Mouse (Mus musculus) hindbrain, postnatal 0 days (tissue): ENCODE measurements at regions not wholly inside any gene's neighbourhood (a gene's known extent, or its start where the extent isn't known, plus 50 kb on each side); places are given as distances from the start of the nearest gene placed in this dataset.

Source experiments
- ATAC-seq: fragments of 200-750 bp; cut with Nextera tagmentation; 2 replicates; pipeline ENCODE4 v1.8.0; 2017; ENCODE audit warnings: mild to moderate bottlenecking, moderate TSS enrichment, moderate library complexity
- DNase-seq: peaks from one replicate; pipeline ENCODE4 v3.0.0-alpha.2; 2015; ENCODE audit warnings: low spot score
- H3K27ac ChIP-seq: fragments of 300-500 bp; sonication (generic); 2 replicates; pipeline ENCODE4 v1.5.1; 2014; ENCODE audit warnings: mild to moderate bottlenecking
- H3K27me3 ChIP-seq: fragments of 300-500 bp; sonication (generic); 2 replicates; pipeline ENCODE4 v1.6.1; 2014; ENCODE audit warnings: low read length, mixed read lengths; ENCODE audit not compliant: insufficient read depth
- H3K36me3 ChIP-seq: fragments of 300-500 bp; sonication (generic); 2 replicates; pipeline ENCODE4 v1.6.1; 2014; ENCODE audit warnings: low read length, mixed read lengths; ENCODE audit not compliant: insufficient read depth
- H3K4me1 ChIP-seq: fragments of 300-500 bp; sonication (generic); 2 replicates; pipeline ENCODE4 v1.6.1; 2014; ENCODE audit warnings: antibody characterized with exemption, low read length, mixed read lengths; ENCODE audit not compliant: insufficient read depth
- H3K4me2 ChIP-seq: fragments of 300-500 bp; sonication (generic); 2 replicates; pipeline ENCODE4 v1.6.1; 2014; ENCODE audit warnings: low read depth, mild to moderate bottlenecking, low read length, moderate library complexity, mixed read lengths
- H3K4me3 ChIP-seq: fragments of 300-500 bp; sonication (generic); 2 replicates; pipeline ENCODE4 v1.5.1; 2014; ENCODE audit warnings: low read length
- H3K9ac ChIP-seq: fragments of 300-500 bp; sonication (generic); replicated peaks from 2 replicates; pipeline ENCODE4 v1.6.1; 2014; ENCODE audit warnings: mild to moderate bottlenecking, low read length, moderate library complexity, mixed read lengths
- H3K9me3 ChIP-seq: fragments of 300-500 bp; sonication (generic); 2 replicates; pipeline ENCODE4 v1.6.1; 2016; ENCODE audit warnings: low read length, mixed read lengths
- CTCF ChIP-seq: IDR thresholded peaks from 2 replicates; pipeline ENCODE4 v1.5.1; 2016; ENCODE audit warnings: antibody characterized with exemption, control low read depth, low read depth
- WGBS: fragments of 180-500 bp; shearing (Covaris S2); extraction: QIAGEN DNeasy Blood & Tissue Kit; methylation state at CpG from one replicate; pipeline ENCODE4 v1.1.7; 2014; 5-methylcytosine and 5-hydroxymethylcytosine counted together

- DNase-seq: no peak
- Histone ChIP-seq H3K9ac (no peak overlapping the region), H3K27ac (no peak overlapping the region), H3K36me3 (no peaks in the 10 kb centered on the region), H3K27me3 (no peaks in the 10 kb centered on the region), H3K9me3 (no peaks in the 10 kb centered on the region), H3K4me3 (no peak overlapping the region), H3K4me1 (no peaks in the 10 kb centered on the region), H3K4me2 (no peak overlapping the region)
- no peak for TF ChIP-seq CTCF
- 82% methylated on average over 7 of the region's 7 CpGs for WGBS
- ATAC-seq: no peak
These were observed 359.0 kb upstream of the Tnp1 start for GRCm38 (mm10) chr1:73374531-73375375.

GRCm38 (mm10) chr1:73368222-73368621, 352.5 kb upstream of the Tnp1 start:
- WGBS: 75% methylated on average over 5 of the region's 5 CpGs

GRCm38 (mm10) chr1:73365842-73366241, 350.1 kb upstream of the Tnp1 start:
- no peak overlapping the region for H3K9ac ChIP-seq
- no peaks in the 10 kb centered on the region for H3K27me3 ChIP-seq
- no peak overlapping the region for H3K27ac ChIP-seq
- no peak overlapping the region for H3K4me3 ChIP-seq
- peaks cover 7% of the 10 kb centered on the region; the same call in 1 of the 2 replicates for H3K4me1 ChIP-seq
- TF ChIP-seq CTCF: no peak
- H3K4me2 ChIP-seq: no peak overlapping the region
- no peak for DNase-seq
- no peaks in the 10 kb centered on the region for H3K36me3 ChIP-seq
- WGBS: 67% methylated on average over 4 of the region's 4 CpGs
- no peak for ATAC-seq
- H3K9me3 ChIP-seq: no peaks in the 10 kb centered on the region

More at GRCm38 (mm10) chr1:73368222-73368621, 352.5 kb upstream of the Tnp1 start:
- no peak overlapping the region for H3K4me3 ChIP-seq
- no peak for TF ChIP-seq CTCF
- ATAC-seq (no peak), DNase-seq (no peak)
- H3K36me3 ChIP-seq: no peaks in the 10 kb centered on the region
- H3K27me3 ChIP-seq: no peaks in the 10 kb centered on the region
- no peaks in the 10 kb centered on the region for H3K9me3 ChIP-seq
- peaks cover 4% of the 10 kb centered on the region; the same call in 1 of the 2 replicates for H3K4me1 ChIP-seq
- H3K9ac ChIP-seq: no peak overlapping the region
- H3K27ac ChIP-seq: no peak overlapping the region
- no peak overlapping the region for H3K4me2 ChIP-seq

GRCm38 (mm10) chr1:73364300-73364683, 348.6 kb upstream of the Tnp1 start:
- Histone ChIP-seq H3K9me3 (no peaks in the 10 kb centered on the region), H3K4me3 (no peak overlapping the region), H3K36me3 (no peaks in the 10 kb centered on the region), H3K4me1 (peaks cover 7% of the 10 kb centered on the region; the same call in 1 of the 2 replicates), H3K9ac (no peak overlapping the region), H3K27ac (no peak overlapping the region), H3K4me2 (no peak overlapping the region), H3K27me3 (no peaks in the 10 kb centered on the region)
- DNase-seq (no peak), ATAC-seq (no peak)
- 66% methylated on average over 7 of the region's 7 CpGs for WGBS
- TF ChIP-seq CTCF: no peak

- no peaks in the 10 kb centered on the region for H3K27me3 ChIP-seq
- H3K9ac ChIP-seq: no peak overlapping the region
- 12% methylated on average over 7 of the region's 7 CpGs for WGBS
- no peak overlapping the region for H3K4me3 ChIP-seq
- H3K4me2 ChIP-seq: peak overlapping the region; percentile 5; the same call in 1 of the 2 replicates
- ATAC-seq: peak; percentile 86
- H3K4me1 ChIP-seq: peaks cover 7% of the 10 kb centered on the region; the same call in 1 of the 2 replicates
- TF ChIP-seq CTCF: no peak
- no peaks in the 10 kb centered on the region for H3K36me3 ChIP-seq
- peak; percentile 53 for DNase-seq
- no peaks in the 10 kb centered on the region for H3K9me3 ChIP-seq
- peak overlapping the region; percentile 5; the same call in 1 of the 2 replicates for H3K27ac ChIP-seq
These were observed 348.0 kb upstream of the Tnp1 start for GRCm38 (mm10) chr1:73363549-73364299.

GRCm38 (mm10) chr1:73362122-73362521, 346.4 kb upstream of the Tnp1 start:
- H3K4me1 ChIP-seq: peaks cover 7% of the 10 kb centered on the region; the same call in 1 of the 2 replicates
- no peaks in the 10 kb centered on the region for H3K36me3 ChIP-seq
- H3K27me3 ChIP-seq: no peaks in the 10 kb centered on the region
- no peak overlapping the region for H3K27ac ChIP-seq
- H3K9ac ChIP-seq: no peak overlapping the region
- ATAC-seq (no peak), DNase-seq (peak; percentile 40)
- 70% methylated on average over 1 of the region's 1 CpGs for WGBS
- TF ChIP-seq CTCF: no peak
- no peaks in the 10 kb centered on the region for H3K9me3 ChIP-seq
- H3K4me2 ChIP-seq: no peak overlapping the region
- no peak overlapping the region for H3K4me3 ChIP-seq

- 87% methylated on average over 7 of the region's 7 CpGs for WGBS
- Histone ChIP-seq H3K9me3 (no peaks in the 10 kb centered on the region), H3K36me3 (no peaks in the 10 kb centered on the region), H3K9ac (no peak overlapping the region), H3K4me1 (peaks cover 7% of the 10 kb centered on the region; the same call in 1 of the 2 replicates), H3K4me2 (no peak overlapping the region), H3K4me3 (no peak overlapping the region), H3K27ac (no peak overlapping the region), H3K27me3 (no peaks in the 10 kb centered on the region)
- DNase-seq: no peak
- ATAC-seq: no peak
- TF ChIP-seq CTCF: no peak
These were observed 345.6 kb upstream of the Tnp1 start for GRCm38 (mm10) chr1:73361300-73361699.
